Mouse (Mus musculus) limb, embryonic 13.5 days (tissue): ENCODE data around the gene 8030411F24Rik. TPM values are rescaled to one million over a fixed set of nuclear protein-coding genes. Genes with fewer than 3 reads are reported as not detected.

Experiments used
- ATAC-seq: fragments of 200-750 bp; cut with Nextera tagmentation; 2 replicates; pipeline ENCODE4 v1.8.0; 2017; ENCODE audit warnings: low read depth, moderate number of reproducible peaks, moderate TSS enrichment; ENCODE audit not compliant: low FRiP score
- H3K27ac ChIP-seq: fragments of 300-500 bp; sonication (generic); 2 replicates; pipeline ENCODE4 v1.5.1; 2015; ENCODE audit warnings: inconsistent platforms, mild to moderate bottlenecking, moderate library complexity
- H3K27me3 ChIP-seq: fragments of 300-500 bp; sonication (generic); 2 replicates; pipeline ENCODE4 v1.6.1; 2015; ENCODE audit warnings: mild to moderate bottlenecking, inconsistent platforms
- H3K36me3 ChIP-seq: fragments of 300-500 bp; sonication (generic); 2 replicates; pipeline ENCODE4 v1.6.1; 2015; ENCODE audit warnings: inconsistent platforms, mild to moderate bottlenecking, moderate library complexity
- H3K4me1 ChIP-seq: fragments of 300-500 bp; sonication (generic); 2 replicates; pipeline ENCODE4 v1.6.1; 2015; ENCODE audit warnings: inconsistent platforms
- H3K4me2 ChIP-seq: fragments of 300-500 bp; sonication (generic); replicated peaks from 2 replicates; pipeline ENCODE4 v1.6.1; 2015; ENCODE audit warnings: inconsistent platforms, mild to moderate bottlenecking, moderate library complexity
- H3K4me3 ChIP-seq: fragments of 300-500 bp; sonication (generic); 2 replicates; pipeline ENCODE4 v1.5.1; 2015; ENCODE audit warnings: moderate library complexity, mild to moderate bottlenecking, inconsistent platforms
- H3K9ac ChIP-seq: fragments of 300-500 bp; sonication (generic); 2 replicates; pipeline ENCODE4 v1.6.1; 2015; ENCODE audit warnings: mild to moderate bottlenecking, inconsistent platforms
- H3K9me3 ChIP-seq: fragments of 300-500 bp; sonication (generic); 2 replicates; pipeline ENCODE4 v1.6.1; 2016; ENCODE audit warnings: inconsistent platforms
- WGBS: fragments of 180-500 bp; shearing (Covaris S2); methylation state at CpG from one replicate; pipeline ENCODE4 v1.1.7; 2015; 5-methylcytosine and 5-hydroxymethylcytosine counted together
- polyA plus RNA-seq: library from polyadenylated mRNA; unstranded; fragments of >200 nt; fragmentation: Nextera tagmentation; extraction: Ambion mirVana; gene quantifications from 2 replicates; pipeline ENCODE4 v1.2.1, GENCODE M21; 2015

The 8030411F24Rik gene
- polyA plus RNA-seq, 1 experiment from 2014 or later, result not detected

DNA sequence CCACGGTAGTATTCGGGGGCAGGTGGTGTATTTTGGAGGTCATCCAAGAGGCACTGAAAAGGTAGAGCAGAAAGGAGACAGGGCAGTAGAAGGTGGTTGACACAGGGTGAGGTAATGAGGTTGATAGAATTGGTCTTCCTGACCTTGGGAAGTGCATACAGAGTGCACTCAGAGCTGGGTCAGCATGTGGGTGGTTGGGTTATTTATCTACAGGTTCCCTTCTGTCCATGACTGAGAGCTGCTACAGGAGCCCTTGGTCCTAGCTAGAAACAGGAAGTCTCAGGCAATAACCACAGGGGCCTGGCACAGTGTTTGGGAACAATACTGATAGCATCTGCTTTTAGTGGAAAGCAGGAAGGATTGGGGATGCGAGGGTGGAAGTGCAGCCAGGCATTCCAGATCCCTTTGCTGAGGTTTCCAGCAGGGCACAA lies 19.7 kb downstream of the 8030411F24Rik start:
- Histone ChIP-seq H3K9ac (no peak overlapping the region), H3K27ac (no peak overlapping the region), H3K4me3 (no peak overlapping the region), H3K36me3 (no peaks in the 10 kb centered on the region), H3K4me2 (no peak overlapping the region), H3K9me3 (no peaks in the 10 kb centered on the region), H3K27me3 (no peaks in the 10 kb centered on the region), H3K4me1 (no peaks in the 10 kb centered on the region)
- no peak for ATAC-seq
- 58% methylated on average over 3 of the region's 3 CpGs for WGBS

DNA sequence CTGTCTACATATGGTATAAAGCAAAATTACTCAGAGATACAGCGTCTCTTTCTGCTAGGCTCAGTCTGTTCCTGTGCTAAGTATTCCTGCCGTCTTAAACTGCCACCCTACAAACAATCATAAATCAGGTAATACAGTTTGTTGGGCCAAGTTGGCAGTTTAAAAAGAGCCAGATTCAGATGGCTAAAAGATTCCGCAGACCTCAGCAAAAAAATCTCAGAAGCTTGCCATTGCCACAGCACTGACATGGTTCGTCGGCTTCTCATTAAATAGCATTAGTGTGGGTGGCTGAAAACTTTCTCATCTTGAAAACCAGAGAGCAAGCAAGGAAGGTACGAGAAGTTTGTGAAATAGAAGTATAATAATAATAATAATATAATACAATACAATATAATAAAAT lies 24.9 kb downstream of the 8030411F24Rik start:
- Histone ChIP-seq H3K27me3 (no peaks in the 10 kb centered on the region), H3K27ac (no peak overlapping the region), H3K4me2 (no peak overlapping the region), H3K4me3 (no peak overlapping the region), H3K9me3 (no peaks in the 10 kb centered on the region), H3K4me1 (no peaks in the 10 kb centered on the region), H3K36me3 (no peaks in the 10 kb centered on the region), H3K9ac (no peak overlapping the region)
- WGBS, result 58% methylated on average over 6 of the region's 6 CpGs
- no peak for ATAC-seq

DNA sequence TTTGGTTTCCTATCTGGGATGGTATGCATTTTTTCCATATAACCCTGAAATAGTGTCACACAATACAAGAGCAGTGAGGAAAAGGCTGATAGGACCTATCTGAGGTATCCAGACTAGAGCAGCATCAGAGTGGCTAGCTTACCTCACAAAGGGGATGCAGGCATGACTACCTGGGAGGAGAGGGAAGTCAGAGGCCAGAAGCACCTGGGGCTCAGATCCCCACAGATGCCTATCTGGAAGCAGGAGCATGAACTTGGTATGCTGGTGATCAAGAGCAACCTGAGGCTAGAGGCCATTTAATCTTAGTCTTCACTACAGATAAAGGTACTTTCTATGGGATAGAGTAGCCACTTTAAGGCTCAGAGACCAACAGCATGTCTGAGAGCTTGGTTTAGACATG lies 38.1 kb downstream of the 8030411F24Rik start, which contains the start of gene Cst13:
Cst13 (plus strand) TSS at position 173 of the 400 bp plus-strand sequence.
- Histone ChIP-seq H3K9me3 (no peaks in the 10 kb centered on the region), H3K27ac (no peak within 1 kb of the TSS), H3K27me3 (no peaks in the 10 kb centered on the region), H3K4me2 (no peak within 1 kb of the TSS), H3K9ac (no peak within 1 kb of the TSS), H3K4me1 (no peaks in the 10 kb centered on the region), H3K4me3 (no peak within 1 kb of the TSS), H3K36me3 (no peaks in the 10 kb centered on the region)
- ATAC-seq, result no peak

DNA sequence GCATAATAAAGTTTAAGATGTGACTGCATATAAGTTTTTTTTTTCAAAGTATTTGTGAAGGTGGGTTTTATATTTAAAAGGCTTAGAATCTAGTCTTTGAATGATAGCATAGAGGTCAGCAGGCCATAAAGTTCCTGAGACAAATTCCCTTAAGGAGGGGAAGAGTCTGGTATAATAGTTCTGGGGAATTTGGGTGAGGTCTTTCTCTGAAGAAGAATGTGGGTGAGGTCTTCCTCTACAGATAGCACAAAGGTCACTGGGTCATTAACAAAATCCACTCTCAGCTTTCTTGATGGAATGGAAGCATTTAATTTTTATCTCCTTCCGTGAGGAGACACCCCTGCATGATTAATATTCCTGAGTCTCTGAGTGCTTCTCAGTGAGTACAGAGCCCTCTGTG lies 44.2 kb downstream of the 8030411F24Rik start:
- ATAC-seq, result no peak
- Histone ChIP-seq H3K27ac (no peak overlapping the region), H3K4me3 (no peak overlapping the region), H3K4me2 (no peak overlapping the region), H3K27me3 (no peaks in the 10 kb centered on the region), H3K9ac (no peak overlapping the region), H3K4me1 (no peaks in the 10 kb centered on the region), H3K36me3 (no peaks in the 10 kb centered on the region), H3K9me3 (no peaks in the 10 kb centered on the region)
- 47% methylated on average over 1 of the region's 1 CpGs for WGBS

DNA sequence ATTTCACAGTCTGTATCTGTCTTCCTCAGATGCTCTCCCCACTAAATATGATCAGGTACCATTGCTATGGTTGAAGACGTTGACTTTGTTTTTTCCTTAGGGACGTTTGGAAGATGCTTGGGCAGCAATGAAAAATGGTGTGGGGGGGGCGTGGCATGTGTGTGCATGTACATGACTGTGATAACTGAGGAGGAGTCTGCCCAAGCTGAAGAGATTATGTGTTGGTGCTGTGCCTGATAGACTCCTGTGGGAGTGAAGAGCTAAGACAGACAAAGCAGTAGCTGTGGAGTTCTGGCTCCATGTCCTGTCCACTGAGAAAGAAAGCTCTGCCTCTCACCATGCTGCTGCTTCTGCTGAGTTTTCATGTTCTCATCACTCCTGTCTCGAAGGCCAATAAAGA lies 53.1 kb downstream of the 8030411F24Rik start, which contains the start of gene Cst9:
Cst9 (plus strand) TSS at position 236 of the 400 bp plus-strand sequence.
- WGBS, result 58% methylated on average over 4 of the region's 4 CpGs
- Histone ChIP-seq H3K36me3 (no peaks in the 10 kb centered on the region), H3K4me2 (no peak within 1 kb of the TSS), H3K4me1 (no peaks in the 10 kb centered on the region), H3K9me3 (no peaks in the 10 kb centered on the region), H3K4me3 (no peak within 1 kb of the TSS), H3K27ac (no peak within 1 kb of the TSS), H3K27me3 (no peaks in the 10 kb centered on the region), H3K9ac (no peak within 1 kb of the TSS)
- no peak for ATAC-seq

Other genes with a start within 250 kb of the 8030411F24Rik start
- 89.8 and 97.1 TPM in 2 replicates for gene Nxt1, start 109.4 kb upstream of the 8030411F24Rik start, polyA plus RNA-seq
- gene Gzf1, start 101.0 kb upstream of the 8030411F24Rik start, polyA plus RNA-seq, result 22.5 and 23.9 TPM in 2 replicates
- 4.3 and 4.6 TPM in 2 replicates for gene Napb, start 49.5 kb upstream of the 8030411F24Rik start, polyA plus RNA-seq
- not detected in 2 replicates for gene Cstl1, start 31.7 kb upstream of the 8030411F24Rik start, polyA plus RNA-seq
- gene Cst11, start 10.5 kb upstream of the 8030411F24Rik start, polyA plus RNA-seq, result not detected in 2 replicates
- not detected in 2 replicates for gene Cst12, start 7.4 kb downstream of the 8030411F24Rik start, polyA plus RNA-seq
- not detected in 2 replicates for gene Cst8, start 16.8 kb downstream of the 8030411F24Rik start, polyA plus RNA-seq
- gene Cst13, start 38.1 kb downstream of the 8030411F24Rik start, polyA plus RNA-seq, result not detected in 2 replicates
- gene Cst9, start 53.1 kb downstream of the 8030411F24Rik start, polyA plus RNA-seq, result not detected in 2 replicates
- not detected in 2 replicates for gene 9230104L09Rik, start 83.0 kb downstream of the 8030411F24Rik start, polyA plus RNA-seq
- gene Cst3, start 93.7 kb downstream of the 8030411F24Rik start, polyA plus RNA-seq, result 386 and 403 TPM in 2 replicates
- not detected in 2 replicates for gene Gm1330, start 221.2 kb downstream of the 8030411F24Rik start, polyA plus RNA-seq
- not detected in 2 replicates for gene Gm10750, start 235.2 kb downstream of the 8030411F24Rik start, polyA plus RNA-seq